Mouse (Mus musculus) kidney, postnatal 4 days (tissue): ENCODE results near the gene Nagpa.
"Not testable (repeated sequence)": the region's sequence is repeated elsewhere in the genome, so short reads cannot be mapped to it uniquely, and the experiment has no call there.

Source experiments
- DNase-seq, 2 experiments: peaks; one replicate each; pipeline ENCODE4 v3.0.0; 2021; ENCODE audit warnings: mixed read lengths in 2 of 2

The Nagpa gene

GRCm38 (mm10) chr16:5203668-5204433, at the start of gene Nagpa:
Nagpa (minus strand) TSS chr16:5204012.
- DNase-seq = peak; percentile 86 to 92

GRCm38 (mm10) chr16:5252260-5252659, 48.4 kb upstream of the Nagpa start:
- no peak for DNase-seq

- DNase-seq = no peak
Observed at GRCm38 (mm10) chr16:5250891-5251290, 47.1 kb upstream of the Nagpa start.

- DNase-seq = peak; percentile 72 to 76
Observed at GRCm38 (mm10) chr16:5244411-5244810, 40.6 kb upstream of the Nagpa start.

- DNase-seq = no peak
Observed at GRCm38 (mm10) chr16:5242882-5243281, 39.1 kb upstream of the Nagpa start.

- no peak for DNase-seq
Observed at GRCm38 (mm10) chr16:5242355-5242754, 38.5 kb upstream of the Nagpa start.

GRCm38 (mm10) chr16:5233418-5234313, 29.9 kb upstream of the Nagpa start, which contains the start of gene Alg1:
Alg1 (plus strand) TSS chr16:5233621.
- peak; percentile 94 to 96 for DNase-seq

- DNase-seq = no peak
Observed at GRCm38 (mm10) chr16:5232982-5233381, 29.2 kb upstream of the Nagpa start.

GRCm38 (mm10) chr16:5228103-5228502, 24.3 kb upstream of the Nagpa start:
- not testable (repeated sequence) for DNase-seq

GRCm38 (mm10) chr16:5227501-5227900, 23.7 kb upstream of the Nagpa start:
- not testable (repeated sequence) for DNase-seq

GRCm38 (mm10) chr16:5226534-5226933, 22.7 kb upstream of the Nagpa start:
- peak; percentile 24 to 32 for DNase-seq

GRCm38 (mm10) chr16:5222140-5222539, 18.3 kb upstream of the Nagpa start, which contains the start of gene AU021092:
AU021092 (minus strand) TSS chr16:5222299.
- DNase-seq = peak in 1 of 2 experiments; percentile 34

- DNase-seq = no peak
Observed at GRCm38 (mm10) chr16:5221403-5221802, 17.6 kb upstream of the Nagpa start.

GRCm38 (mm10) chr16:5217341-5218133, 13.7 kb upstream of the Nagpa start:
- peak; percentile 24 to 28 for DNase-seq

GRCm38 (mm10) chr16:5216686-5217085, 12.9 kb upstream of the Nagpa start:
- no peak for DNase-seq

- DNase-seq = no peak
Observed at GRCm38 (mm10) chr16:5214126-5214525, 10.3 kb upstream of the Nagpa start.

GRCm38 (mm10) chr16:5212150-5212549, 8.3 kb upstream of the Nagpa start:
- DNase-seq = no peak

- no peak for DNase-seq
Observed at GRCm38 (mm10) chr16:5210365-5210764, 6.6 kb upstream of the Nagpa start.

- DNase-seq = no peak
Observed at GRCm38 (mm10) chr16:5206051-5206450, 2.2 kb upstream of the Nagpa start.

GRCm38 (mm10) chr16:5205431-5205970, 1.7 kb upstream of the Nagpa start:
- no peak for DNase-seq

GRCm38 (mm10) chr16:5203200-5203599, 612 bp downstream of the Nagpa start:
- peak; percentile 36 to 50 for DNase-seq

- DNase-seq = peak; percentile 60 to 69
Observed at GRCm38 (mm10) chr16:5202681-5203080, 1.1 kb downstream of the Nagpa start.
